Mouse (Mus musculus) ovary, adult 2 months (tissue): ENCODE results near the gene Stxbp1. TPM values are rescaled to one million over a fixed set of nuclear protein-coding genes. Genes with fewer than 3 reads are reported as not detected.

ENCODE experiments used
- polyA plus RNA-seq: library from polyadenylated mRNA; depleted of rRNA; stranded (reverse); fragments of >200 nt; gene quantifications from 2 replicates; pipeline ENCODE4 v1.2.3, GENCODE M21; 2012; rRNA removed

The Stxbp1 gene
- 11.3 and 13.7 TPM in 2 replicates for polyA plus RNA-seq

GRCm38 (mm10) chr2:32846805-32847467, at the start of gene Stxbp1:
Stxbp1 (minus strand) TSS chr2:32847245.

GRCm38 (mm10) chr2:32875675-32876489, 28.8 kb upstream of the Stxbp1 start, which contains the start of gene Fam129b:
Fam129b (plus strand) TSS chr2:32876114.

GRCm38 (mm10) chr2:32784048-32784681, 62.9 kb downstream of the Stxbp1 start, which contains the start of gene Cfap157:
Cfap157 (minus strand) TSS chr2:32784428.

GRCm38 (mm10) chr2:32775359-32776074, 71.5 kb downstream of the Stxbp1 start, which contains the start of the genes Ttc16 and Ptrh1:
Ttc16 (minus strand) TSS chr2:32775633.
Ptrh1 (plus strand) TSS chr2:32775786.

GRCm38 (mm10) chr2:32757056-32757845, 89.8 kb downstream of the Stxbp1 start, which contains the start of gene Tor2a:
Tor2a (plus strand) TSS chr2:32757234.

GRCm38 (mm10) chr2:32740916-32741272, 106.2 kb downstream of the Stxbp1 start, which contains the start of gene 6330409D20Rik:
6330409D20Rik (minus strand) TSS chr2:32741016.

Other genes starting within 250 kb of the Stxbp1 start
- gene St6galnac6, start 247.5 kb downstream of the Stxbp1 start, polyA plus RNA-seq: 80.7 and 95.8 TPM in 2 replicates
- gene Ak1, start 225.5 kb downstream of the Stxbp1 start, polyA plus RNA-seq: 24.3 and 26.7 TPM in 2 replicates
- gene Eng, start 200.7 kb downstream of the Stxbp1 start, polyA plus RNA-seq: 174 and 176 TPM in 2 replicates
- 92.0 and 102 TPM in 2 replicates for gene Fpgs, start 143.1 kb downstream of the Stxbp1 start, polyA plus RNA-seq
- 181 and 213 TPM in 2 replicates for gene Cdk9, start 134.2 kb downstream of the Stxbp1 start, polyA plus RNA-seq
- 50.4 and 50.9 TPM in 2 replicates for gene Sh2d3c, start 126.2 kb downstream of the Stxbp1 start, polyA plus RNA-seq
- not detected in 2 replicates for gene 6330409D20Rik, start 106.2 kb downstream of the Stxbp1 start, polyA plus RNA-seq
- 120 and 130 TPM in 2 replicates for gene Tor2a, start 90.0 kb downstream of the Stxbp1 start, polyA plus RNA-seq
- 9.9 and 10.3 TPM in 2 replicates for gene Ttc16, start 71.6 kb downstream of the Stxbp1 start, polyA plus RNA-seq
- gene Ptrh1, start 71.5 kb downstream of the Stxbp1 start, polyA plus RNA-seq: 18.7 and 19.7 TPM in 2 replicates
- gene Cfap157, start 62.8 kb downstream of the Stxbp1 start, polyA plus RNA-seq: 1.5 and 1.6 TPM in 2 replicates
- gene Fam129b, start 28.9 kb upstream of the Stxbp1 start, polyA plus RNA-seq: 47.5 and 60.3 TPM in 2 replicates
- gene Rpl12, start 114.3 kb upstream of the Stxbp1 start, polyA plus RNA-seq: 284 and 415 TPM in 2 replicates
- 23.6 and 23.7 TPM in 2 replicates for gene Lrsam1, start 114.4 kb upstream of the Stxbp1 start, polyA plus RNA-seq
- gene Slc2a8, start 134.8 kb upstream of the Stxbp1 start, polyA plus RNA-seq: 69.9 and 97.1 TPM in 2 replicates